Mouse (Mus musculus): ENCODE measurements at regions not wholly inside any gene's neighbourhood (a gene's known extent, or its start where the extent isn't known, plus 50 kb on each side); places are given as distances from the start of the nearest gene placed in this dataset.

- no peak for TF ChIP-seq CHD2 (IDR thresholded peaks at IDR 0.05; ENCODE audit: low read depth, low read length)
- TF ChIP-seq ZC3H11A (IDR thresholded peaks at IDR 0.05; ENCODE audit: borderline replicate concordance, low read depth, low read length) = no peak
- no peak for TF ChIP-seq ZNF384 (IDR thresholded peaks at IDR 0.05; ENCODE audit: low read depth, low read length)
- no peak for TF ChIP-seq HCFC1 (IDR thresholded peaks at IDR 0.05; ENCODE audit: borderline replicate concordance, insufficient read depth, low read length)
Measured at GRCm38 (mm10) chr7:37394965-37395426, 378.4 kb downstream of the Zfp536 start.
